Mouse (Mus musculus) hindbrain, postnatal 0 days (tissue): ENCODE measurements at regions not wholly inside any gene's neighbourhood (a gene's known extent, or its start where the extent isn't known, plus 50 kb on each side); places are given as distances from the start of the nearest gene placed in this dataset.

Experiments
- ATAC-seq: fragments of 200-750 bp; cut with Nextera tagmentation; 2 replicates; pipeline ENCODE4 v1.8.0; 2017; ENCODE audit warnings: mild to moderate bottlenecking, moderate TSS enrichment, moderate library complexity
- DNase-seq: peaks from one replicate; pipeline ENCODE4 v3.0.0-alpha.2; 2015; ENCODE audit warnings: low spot score
- H3K27ac ChIP-seq: fragments of 300-500 bp; sonication (generic); 2 replicates; pipeline ENCODE4 v1.5.1; 2014; ENCODE audit warnings: mild to moderate bottlenecking
- H3K27me3 ChIP-seq: fragments of 300-500 bp; sonication (generic); 2 replicates; pipeline ENCODE4 v1.6.1; 2014; ENCODE audit warnings: low read length, mixed read lengths; ENCODE audit not compliant: insufficient read depth
- H3K36me3 ChIP-seq: fragments of 300-500 bp; sonication (generic); 2 replicates; pipeline ENCODE4 v1.6.1; 2014; ENCODE audit warnings: low read length, mixed read lengths; ENCODE audit not compliant: insufficient read depth
- H3K4me1 ChIP-seq: fragments of 300-500 bp; sonication (generic); 2 replicates; pipeline ENCODE4 v1.6.1; 2014; ENCODE audit warnings: antibody characterized with exemption, low read length, mixed read lengths; ENCODE audit not compliant: insufficient read depth
- H3K4me2 ChIP-seq: fragments of 300-500 bp; sonication (generic); 2 replicates; pipeline ENCODE4 v1.6.1; 2014; ENCODE audit warnings: low read depth, mild to moderate bottlenecking, low read length, moderate library complexity, mixed read lengths
- H3K4me3 ChIP-seq: fragments of 300-500 bp; sonication (generic); 2 replicates; pipeline ENCODE4 v1.5.1; 2014; ENCODE audit warnings: low read length
- H3K9ac ChIP-seq: fragments of 300-500 bp; sonication (generic); replicated peaks from 2 replicates; pipeline ENCODE4 v1.6.1; 2014; ENCODE audit warnings: mild to moderate bottlenecking, low read length, moderate library complexity, mixed read lengths
- H3K9me3 ChIP-seq: fragments of 300-500 bp; sonication (generic); 2 replicates; pipeline ENCODE4 v1.6.1; 2016; ENCODE audit warnings: low read length, mixed read lengths
- CTCF ChIP-seq: IDR thresholded peaks from 2 replicates; pipeline ENCODE4 v1.5.1; 2016; ENCODE audit warnings: antibody characterized with exemption, control low read depth, low read depth
- WGBS: fragments of 180-500 bp; shearing (Covaris S2); extraction: QIAGEN DNeasy Blood & Tissue Kit; methylation state at CpG from one replicate; pipeline ENCODE4 v1.1.7; 2014; 5-methylcytosine and 5-hydroxymethylcytosine counted together

GRCm38 (mm10) chr2:173857006-173857405, 119.7 kb downstream of the Vapb start:
- H3K4me3 ChIP-seq = no peak overlapping the region
- no peaks in the 10 kb centered on the region for H3K27me3 ChIP-seq
- no peak overlapping the region for H3K4me2 ChIP-seq
- H3K27ac ChIP-seq = no peak overlapping the region
- TF ChIP-seq CTCF = no peak
- no peak for DNase-seq
- H3K4me1 ChIP-seq = no peaks in the 10 kb centered on the region
- no peak overlapping the region for H3K9ac ChIP-seq
- no peaks in the 10 kb centered on the region for H3K9me3 ChIP-seq
- ATAC-seq = no peak
- 88% methylated on average over 6 of the region's 6 CpGs for WGBS
- H3K36me3 ChIP-seq = no peaks in the 10 kb centered on the region

- no peaks in the 10 kb centered on the region for H3K36me3 ChIP-seq
- no peak overlapping the region for H3K4me2 ChIP-seq
- H3K4me1 ChIP-seq = no peaks in the 10 kb centered on the region
- DNase-seq = no peak
- WGBS = 95% methylated on average over 3 of the region's 3 CpGs
- no peaks in the 10 kb centered on the region for H3K9me3 ChIP-seq
- ATAC-seq = no peak
- no peak for TF ChIP-seq CTCF
- no peaks in the 10 kb centered on the region for H3K27me3 ChIP-seq
- H3K27ac ChIP-seq = no peak overlapping the region
- no peak overlapping the region for H3K9ac ChIP-seq
- H3K4me3 ChIP-seq = no peak overlapping the region
Measured at GRCm38 (mm10) chr2:173873048-173873447, 135.7 kb downstream of the Vapb start.
